Mouse (Mus musculus): ENCODE results near the gene Klk1b4.

DNA sequence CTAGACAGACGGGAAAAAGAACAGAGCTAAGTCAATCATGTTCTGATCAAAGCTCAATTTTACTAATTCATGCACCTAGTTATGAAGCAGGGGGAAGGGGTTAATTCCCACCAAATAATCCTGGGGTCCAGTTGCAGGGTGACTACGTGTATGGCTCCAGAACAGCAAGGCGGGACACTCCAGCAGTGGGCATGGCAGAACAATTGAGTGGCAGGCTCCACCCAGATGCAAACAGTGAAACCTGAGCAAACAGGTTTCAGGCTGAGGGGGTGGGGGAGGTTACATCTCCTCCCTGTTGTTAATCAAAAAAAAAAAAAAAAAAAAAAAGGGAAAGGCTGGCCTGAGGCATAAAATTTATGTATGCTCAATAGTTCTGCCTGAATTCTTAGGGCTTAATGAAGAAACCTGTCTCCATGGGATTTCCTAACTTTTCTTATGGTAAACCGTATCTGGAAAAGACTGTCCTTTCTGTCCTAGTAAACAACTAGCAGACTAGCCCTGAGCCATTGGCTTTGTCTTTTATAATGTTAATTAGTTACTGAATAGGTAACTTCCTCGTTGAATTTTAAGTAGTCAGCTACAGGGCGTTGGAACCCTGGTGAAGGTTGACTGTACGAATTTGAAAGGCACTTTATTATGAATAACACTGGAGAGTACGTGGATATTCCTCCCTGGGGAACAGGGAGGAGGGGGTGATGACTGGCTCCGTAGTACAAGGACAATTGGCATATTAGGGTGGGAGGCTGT, 27.8 kb upstream of the Klk1b4 start:
- TF ChIP-seq POLR2A (IDR thresholded peaks at IDR 0.05; ENCODE audit: insufficient read depth, low read depth, low read length) (no peak), CTCF (IDR thresholded peaks at IDR 0.05) (no peak)

All from heart, adult 2 months (tissue).